Mouse (Mus musculus) testis, adult 2 months (tissue): ENCODE results near the gene Wasf2.

Experiments
- CTCF ChIP-seq: fragments of 200-500 bp; IDR thresholded peaks from 2 replicates; pipeline ENCODE4 v1.5.1; 2012; ENCODE audit warnings: low read depth, mild to moderate bottlenecking, inconsistent platforms, low read length, moderate library complexity; ENCODE audit not compliant: control insufficient read depth, insufficient read depth, insufficient replicate concordance
- POLR2A ChIP-seq: fragments of 200-500 bp; IDR thresholded peaks from 2 replicates; pipeline ENCODE4 v1.6.1; 2012; ENCODE audit warnings: low read depth, mild to moderate bottlenecking, inconsistent platforms, low read length, moderate library complexity; ENCODE audit not compliant: control insufficient read depth

- TF ChIP-seq POLR2A (no peak), CTCF (no peak)
Measured at GRCm38 (mm10) chr4:133121416-133121815, 8.9 kb upstream of the Wasf2 start.
